Mouse (Mus musculus) limb, embryonic 12.5 days (tissue): ENCODE data around the gene Lcn12. TPM values are rescaled to one million over a fixed set of nuclear protein-coding genes. Genes with fewer than 3 reads are reported as not detected.
A peak's percentile ranks its signal among the peaks of the same experiment; 100 is the strongest.

Experiments
- ATAC-seq: fragments of 200-750 bp; cut with Nextera tagmentation; 2 replicates; pipeline ENCODE4 v1.8.0; 2017; ENCODE audit warnings: low read depth, moderate TSS enrichment; ENCODE audit not compliant: insufficient number of reproducible peaks, insufficient read depth, low FRiP score, low TSS enrichment
- H3K27ac ChIP-seq: fragments of 300-500 bp; sonication (generic); 2 replicates; pipeline ENCODE4 v1.5.1; 2016; ENCODE audit warnings: mild to moderate bottlenecking, moderate library complexity
- H3K27me3 ChIP-seq: fragments of 300-500 bp; sonication (generic); 2 replicates; pipeline ENCODE4 v1.6.1; 2016; ENCODE audit warnings: mild to moderate bottlenecking, moderate library complexity
- H3K36me3 ChIP-seq: fragments of 300-500 bp; sonication (generic); 2 replicates; pipeline ENCODE4 v1.6.1; 2016; ENCODE audit warnings: mild to moderate bottlenecking, moderate library complexity
- H3K4me1 ChIP-seq: fragments of 300-500 bp; sonication (generic); replicated peaks from 2 replicates; pipeline ENCODE4 v1.6.1; 2016
- H3K4me2 ChIP-seq: fragments of 300-500 bp; sonication (generic); 2 replicates; pipeline ENCODE4 v1.6.1; 2016; ENCODE audit warnings: mild to moderate bottlenecking, moderate library complexity
- H3K4me3 ChIP-seq: fragments of 300-500 bp; sonication (generic); replicated peaks from 2 replicates; pipeline ENCODE4 v1.5.1; 2016; ENCODE audit warnings: mild to moderate bottlenecking
- H3K9ac ChIP-seq: fragments of 300-500 bp; sonication (generic); replicated peaks from 2 replicates; pipeline ENCODE4 v1.6.1; 2016; ENCODE audit warnings: mild to moderate bottlenecking, moderate library complexity
- H3K9me3 ChIP-seq: fragments of 300-500 bp; sonication (generic); 2 replicates; pipeline ENCODE4 v1.6.1; 2016; ENCODE audit warnings: mild to moderate bottlenecking, moderate library complexity
- WGBS: fragments of 180-500 bp; shearing (Covaris S2); methylation state at CpG from one replicate; pipeline ENCODE4 v1.1.7; 2016; 5-methylcytosine and 5-hydroxymethylcytosine counted together
- polyA plus RNA-seq: library from polyadenylated mRNA; unstranded; fragments of >200 nt; fragmentation: Nextera tagmentation; extraction: Ambion mirVana; gene quantifications from 2 replicates; pipeline ENCODE4 v1.2.1, GENCODE M21; 2016

The Lcn12 gene
- polyA plus RNA-seq, 1 experiment from 2014 or later, result not detected

GRCm38 (mm10) chr2:25488671-25489068 is 5.0 kb downstream of the Lcn12 start:
- no peak for ATAC-seq
- no peak overlapping the region for H3K4me3 ChIP-seq
- H3K4me2 ChIP-seq, result no peak overlapping the region
- no peak overlapping the region for H3K27ac ChIP-seq
- no peak overlapping the region for H3K9ac ChIP-seq
- WGBS, result 79% methylated on average over 7 of the region's 7 CpGs
- no peaks in the 10 kb centered on the region for H3K27me3 ChIP-seq
- H3K9me3 ChIP-seq, result no peaks in the 10 kb centered on the region
- H3K4me1 ChIP-seq, result no peaks in the 10 kb centered on the region
- H3K36me3 ChIP-seq, result no peaks in the 10 kb centered on the region

DNA sequence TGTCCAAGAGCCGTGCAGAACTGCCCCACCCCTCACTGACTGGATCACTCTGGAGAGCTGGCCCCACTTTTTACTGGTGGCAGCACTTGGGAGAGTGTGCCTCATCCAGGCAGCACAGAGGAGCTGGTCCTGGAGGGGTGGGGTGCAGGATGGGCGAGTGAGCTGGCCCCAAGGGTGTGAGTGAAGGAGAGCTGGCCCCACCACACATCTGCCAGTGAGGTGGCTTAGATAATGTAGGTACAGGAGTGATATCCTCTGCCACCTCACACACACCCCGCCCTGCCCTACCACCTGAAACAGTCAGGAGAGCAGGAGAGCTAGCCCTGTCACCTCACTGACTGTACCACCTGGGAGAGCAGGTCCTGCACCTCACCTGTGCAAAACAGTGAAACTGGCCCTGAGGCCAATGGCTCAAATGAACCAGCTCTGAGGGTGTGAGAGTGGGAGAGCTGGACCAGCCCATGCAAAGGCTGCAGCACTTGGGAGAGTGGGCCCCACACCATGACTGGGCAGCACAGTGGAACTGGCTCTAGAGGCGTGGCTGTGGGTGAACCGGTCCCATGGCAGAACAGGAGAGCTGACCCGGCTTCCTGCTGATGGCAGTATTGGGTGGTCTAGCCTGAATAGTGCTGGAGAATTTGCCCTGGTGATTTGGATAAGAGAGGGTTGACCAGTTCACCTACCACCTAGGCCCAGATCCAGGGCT is 5.6 kb downstream of the Lcn12 start:
- no peak overlapping the region for H3K27ac ChIP-seq
- H3K9ac ChIP-seq, result no peak overlapping the region
- WGBS, result 77% methylated on average over 6 of the region's 6 CpGs
- ATAC-seq, result no peak
- no peaks in the 10 kb centered on the region for H3K9me3 ChIP-seq
- no peaks in the 10 kb centered on the region for H3K27me3 ChIP-seq
- no peak overlapping the region for H3K4me2 ChIP-seq
- no peaks in the 10 kb centered on the region for H3K4me1 ChIP-seq
- H3K36me3 ChIP-seq, result no peaks in the 10 kb centered on the region
- H3K4me3 ChIP-seq, result no peak overlapping the region

GRCm38 (mm10) chr2:25484901-25485647 is 8.6 kb downstream of the Lcn12 start:
- Histone ChIP-seq H3K4me1 (no peaks in the 10 kb centered on the region), H3K4me3 (no peak overlapping the region), H3K36me3 (no peaks in the 10 kb centered on the region), H3K4me2 (no peak overlapping the region), H3K27me3 (no peaks in the 10 kb centered on the region), H3K9ac (peak overlapping the region; percentile 27; the same call in 1 of the 2 replicates), H3K27ac (no peak overlapping the region), H3K9me3 (no peaks in the 10 kb centered on the region)
- ATAC-seq, result no peak
- WGBS, result 68% methylated on average over 11 of the region's 11 CpGs

DNA sequence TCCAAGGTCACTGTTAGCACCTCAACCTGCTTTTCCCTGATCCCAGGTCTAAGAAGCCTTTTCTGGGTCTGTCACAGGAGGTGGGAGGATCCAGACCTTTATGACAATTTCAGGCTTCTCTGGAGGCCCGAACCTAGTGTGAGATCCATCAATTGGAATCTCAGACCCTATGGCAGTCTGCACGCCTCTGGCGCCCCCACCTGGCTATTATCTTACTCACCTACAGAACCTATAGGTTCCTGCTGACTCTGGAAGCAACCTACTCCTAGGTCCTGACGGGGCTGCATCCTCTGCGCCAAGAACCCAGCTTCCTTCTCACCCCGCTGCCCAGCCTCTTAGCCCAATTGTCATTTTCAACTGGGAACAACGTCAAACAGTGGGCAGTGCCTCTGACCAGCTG is 10.7 kb downstream of the Lcn12 start:
- no peaks in the 10 kb centered on the region for H3K9me3 ChIP-seq
- no peak overlapping the region for H3K27ac ChIP-seq
- no peak overlapping the region for H3K4me2 ChIP-seq
- ATAC-seq, result no peak
- WGBS, result 21% methylated on average over 7 of the region's 7 CpGs
- H3K27me3 ChIP-seq, result no peaks in the 10 kb centered on the region
- no peaks in the 10 kb centered on the region for H3K4me1 ChIP-seq
- no peak overlapping the region for H3K9ac ChIP-seq
- no peaks in the 10 kb centered on the region for H3K36me3 ChIP-seq
- H3K4me3 ChIP-seq, result no peak overlapping the region

- WGBS, result 87% methylated on average over 1 of the region's 1 CpGs
- no peaks in the 10 kb centered on the region for H3K36me3 ChIP-seq
- H3K4me2 ChIP-seq, result no peak overlapping the region
- no peak overlapping the region for H3K27ac ChIP-seq
- H3K27me3 ChIP-seq, result no peaks in the 10 kb centered on the region
- no peak overlapping the region for H3K9ac ChIP-seq
- H3K9me3 ChIP-seq, result no peaks in the 10 kb centered on the region
- H3K4me1 ChIP-seq, result no peaks in the 10 kb centered on the region
- no peak overlapping the region for H3K4me3 ChIP-seq
- ATAC-seq, result no peak
Observed at GRCm38 (mm10) chr2:25480541-25480940, 13.2 kb downstream of the Lcn12 start.

- H3K36me3 ChIP-seq, result no peaks in the 10 kb centered on the region
- H3K4me2 ChIP-seq, result no peak overlapping the region
- no peak overlapping the region for H3K9ac ChIP-seq
- WGBS, result 59% methylated on average over 10 of the region's 10 CpGs
- no peaks in the 10 kb centered on the region for H3K9me3 ChIP-seq
- no peak overlapping the region for H3K27ac ChIP-seq
- H3K27me3 ChIP-seq, result no peaks in the 10 kb centered on the region
- ATAC-seq, result no peak
- H3K4me1 ChIP-seq, result no peaks in the 10 kb centered on the region
- H3K4me3 ChIP-seq, result no peak overlapping the region
Observed at GRCm38 (mm10) chr2:25479551-25480311, 14.0 kb downstream of the Lcn12 start.

DNA sequence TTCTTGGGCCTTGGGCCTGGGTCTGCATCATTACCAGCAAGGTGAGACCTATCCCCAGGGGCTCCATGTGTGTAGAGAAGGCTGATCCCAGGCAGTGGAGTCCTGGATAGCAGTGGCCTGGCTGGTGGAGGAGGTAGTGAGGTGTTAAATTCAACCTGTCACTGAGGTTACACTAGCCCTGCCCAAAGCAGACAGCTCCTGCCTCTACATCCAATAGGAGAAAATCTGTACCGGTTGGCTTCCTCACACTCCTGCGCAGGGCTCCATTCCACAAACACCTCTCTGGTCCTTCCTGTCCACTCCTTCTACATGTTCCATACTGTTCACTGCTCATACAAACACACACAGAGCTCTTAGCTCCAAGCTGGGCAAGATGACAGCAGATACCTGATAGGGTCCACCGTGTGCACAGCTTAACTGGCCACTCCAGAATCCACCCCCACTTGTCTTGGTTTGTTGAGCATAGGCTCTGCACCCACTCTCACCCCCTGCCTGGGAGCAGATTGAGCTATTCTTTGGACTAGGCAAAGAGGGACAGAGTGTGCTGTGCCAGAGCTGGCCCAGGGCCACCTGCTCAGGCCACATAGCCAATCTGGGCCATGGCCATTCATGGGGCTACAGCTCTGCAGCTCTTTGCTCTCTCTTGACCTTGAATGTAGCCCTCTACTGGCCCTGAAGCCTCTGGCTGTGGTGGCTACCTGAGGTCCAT is 15.6 kb downstream of the Lcn12 start:
- Histone ChIP-seq H3K36me3 (no peaks in the 10 kb centered on the region), H3K9me3 (no peaks in the 10 kb centered on the region), H3K27me3 (no peaks in the 10 kb centered on the region), H3K4me3 (no peak overlapping the region), H3K4me1 (no peaks in the 10 kb centered on the region), H3K9ac (no peak overlapping the region), H3K4me2 (no peak overlapping the region), H3K27ac (no peak overlapping the region)
- WGBS, result 91% methylated on average over 3 of the region's 3 CpGs
- no peak for ATAC-seq

- Histone ChIP-seq H3K4me1 (no peaks in the 10 kb centered on the region), H3K9me3 (no peaks in the 10 kb centered on the region), H3K4me3 (no peak overlapping the region), H3K27ac (no peak overlapping the region), H3K27me3 (no peaks in the 10 kb centered on the region), H3K4me2 (no peak overlapping the region), H3K36me3 (no peaks in the 10 kb centered on the region), H3K9ac (no peak overlapping the region)
- 86% methylated on average over 8 of the region's 8 CpGs for WGBS
- no peak for ATAC-seq
Observed at GRCm38 (mm10) chr2:25477541-25477940, 16.2 kb downstream of the Lcn12 start.

- H3K27ac ChIP-seq, result no peak overlapping the region
- no peak overlapping the region for H3K9ac ChIP-seq
- H3K9me3 ChIP-seq, result no peaks in the 10 kb centered on the region
- no peak overlapping the region for H3K4me3 ChIP-seq
- WGBS, result 80% methylated on average over 2 of the region's 2 CpGs
- H3K4me2 ChIP-seq, result no peak overlapping the region
- no peaks in the 10 kb centered on the region for H3K4me1 ChIP-seq
- H3K27me3 ChIP-seq, result no peaks in the 10 kb centered on the region
- no peak for ATAC-seq
- H3K36me3 ChIP-seq, result no peaks in the 10 kb centered on the region
Observed at GRCm38 (mm10) chr2:25472550-25472949, 21.2 kb downstream of the Lcn12 start.

DNA sequence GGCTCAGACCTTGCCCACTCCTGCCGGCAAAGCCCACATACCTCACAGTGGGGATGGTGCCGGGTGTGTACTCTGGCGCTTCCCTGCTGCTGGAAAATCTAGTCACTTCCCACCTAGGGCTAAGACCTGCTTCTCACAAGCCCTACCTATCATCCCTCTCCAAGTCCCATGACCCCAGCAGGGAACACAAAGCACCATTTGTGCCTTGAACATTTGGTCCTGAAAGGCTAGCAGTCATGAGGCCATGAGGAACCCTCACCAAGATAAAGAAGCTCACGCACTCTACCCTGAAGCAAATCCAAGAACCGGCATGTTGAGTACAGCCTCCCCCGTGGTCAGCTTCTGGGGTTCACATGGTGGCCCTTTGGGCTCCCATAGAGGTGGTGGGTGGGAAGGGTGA is 23.7 kb downstream of the Lcn12 start, which contains the start of gene Ptgds:
Gene Ptgds (minus strand): TSS at position 78 of the 400 bp plus-strand sequence.
- no peaks in the 10 kb centered on the region for H3K9me3 ChIP-seq
- no peaks in the 10 kb centered on the region for H3K36me3 ChIP-seq
- WGBS, result 45% methylated on average over 6 of the region's 6 CpGs
- H3K4me1 ChIP-seq, result peaks cover 7% of the 10 kb centered on the region
- no peak within 1 kb of the TSS for H3K4me3 ChIP-seq
- no peak within 1 kb of the TSS for H3K9ac ChIP-seq
- no peak within 1 kb of the TSS for H3K4me2 ChIP-seq
- no peak for ATAC-seq
- no peak within 1 kb of the TSS for H3K27ac ChIP-seq
- no peaks in the 10 kb centered on the region for H3K27me3 ChIP-seq
